Mouse (Mus musculus) testis, adult 2 months (tissue): Measurements from ENCODE around the gene Ccdc106.

Source experiments
- CTCF ChIP-seq: fragments of 200-500 bp; IDR thresholded peaks from 2 replicates; pipeline ENCODE4 v1.5.1; 2012; ENCODE audit warnings: low read depth, mild to moderate bottlenecking, inconsistent platforms, low read length, moderate library complexity; ENCODE audit not compliant: control insufficient read depth, insufficient read depth, insufficient replicate concordance
- POLR2A ChIP-seq: fragments of 200-500 bp; IDR thresholded peaks from 2 replicates; pipeline ENCODE4 v1.6.1; 2012; ENCODE audit warnings: low read depth, mild to moderate bottlenecking, inconsistent platforms, low read length, moderate library complexity; ENCODE audit not compliant: control insufficient read depth

DNA sequence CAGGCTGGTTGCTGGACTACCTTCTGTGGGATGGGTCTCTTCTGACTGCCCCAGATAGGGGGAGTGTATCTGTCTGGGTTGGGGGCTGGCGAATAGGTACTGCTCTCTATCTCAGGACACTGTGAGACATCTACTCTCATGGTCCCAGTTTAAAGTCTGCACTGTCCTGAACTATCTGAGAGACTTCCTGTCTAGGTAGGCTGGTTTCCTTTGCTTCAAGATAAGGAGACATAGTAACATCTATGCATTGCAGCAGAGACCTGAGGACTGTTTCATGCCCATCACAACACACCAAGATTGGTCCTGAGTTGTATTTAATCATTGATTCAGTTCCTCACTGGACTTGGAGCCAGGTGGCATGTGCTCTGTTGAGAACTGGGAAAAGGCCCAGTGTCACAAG lies 65.2 kb downstream of the Ccdc106 start:
- TF ChIP-seq CTCF (no peak), POLR2A (no peak)
